Mouse (Mus musculus): ENCODE data around the gene Wdr44. TPM values are rescaled to one million over a fixed set of nuclear protein-coding genes. Genes with fewer than 3 reads are reported as not detected.
"Not testable (repeated sequence)": the region's sequence is repeated elsewhere in the genome, so short reads cannot be mapped to it uniquely, and the experiment has no call there.

Wdr44 gene
- polyA plus RNA-seq, 1 experiment from 2014 or later: 6.3 TPM

DNA sequence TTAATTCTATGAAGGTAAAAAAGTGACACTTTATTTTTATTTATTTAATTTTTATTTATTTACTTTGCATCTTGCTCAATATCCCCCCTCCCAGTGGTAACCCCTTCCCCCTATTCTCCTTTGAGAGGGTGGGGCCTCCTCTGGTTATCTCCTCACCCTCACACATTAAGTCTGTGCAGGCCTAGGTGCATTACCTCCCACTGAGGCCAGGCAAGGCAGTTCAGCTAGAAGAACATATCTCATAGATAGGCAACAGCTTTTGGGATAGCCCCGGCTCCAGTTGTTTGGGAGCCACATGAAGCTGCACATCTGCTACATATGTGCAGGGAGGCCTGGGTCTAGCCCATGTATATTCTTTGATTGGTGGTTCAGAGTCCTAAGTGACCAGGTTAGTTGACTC lies 6.2 kb downstream of the Wdr44 start:
- H3K27me3 ChIP-seq: no peaks in the 10 kb centered on the region
- no peak overlapping the region for H3K4me2 ChIP-seq
- WGBS: 89% methylated on average over 1 of the region's 1 CpGs
- no peak overlapping the region for H3K9ac ChIP-seq
- H3K9me3 ChIP-seq: no peaks in the 10 kb centered on the region
- H3K27ac ChIP-seq: no peak overlapping the region
- no peaks in the 10 kb centered on the region for H3K36me3 ChIP-seq
- H3K4me1 ChIP-seq: no peaks in the 10 kb centered on the region
- no peak for ATAC-seq (ENCODE audit: borderline replicate concordance, extremely low read depth, low FRiP score, low TSS enrichment)
- no peak overlapping the region for H3K4me3 ChIP-seq

DNA sequence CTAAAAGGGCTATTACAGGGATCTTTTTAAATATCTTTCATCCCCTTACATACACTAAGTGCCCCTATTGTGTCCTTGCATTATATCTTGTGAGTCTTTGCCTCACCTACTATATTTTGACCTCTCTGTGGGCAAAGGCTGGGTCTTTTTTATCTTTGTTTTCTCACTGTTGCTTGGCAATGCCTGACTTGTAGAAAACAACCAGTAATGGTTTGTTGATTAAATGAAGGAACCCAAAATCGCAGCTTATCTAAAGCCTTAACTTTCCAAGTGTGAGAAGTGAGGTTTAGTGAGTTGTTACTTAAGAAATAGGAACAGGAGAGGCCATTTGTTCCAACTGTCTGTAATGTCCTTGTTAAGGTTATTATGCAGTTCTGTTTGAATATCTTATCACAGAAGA lies 24.4 kb downstream of the Wdr44 start:
- H3K9me3 ChIP-seq: no peaks in the 10 kb centered on the region
- no peak overlapping the region for H3K4me3 ChIP-seq
- no peak overlapping the region for H3K4me2 ChIP-seq
- H3K27me3 ChIP-seq: no peaks in the 10 kb centered on the region
- no peaks in the 10 kb centered on the region for H3K36me3 ChIP-seq
- H3K27ac ChIP-seq: no peak overlapping the region
- ATAC-seq (ENCODE audit: borderline replicate concordance, extremely low read depth, low FRiP score, low TSS enrichment): no peak
- no peak overlapping the region for H3K9ac ChIP-seq
- no peaks in the 10 kb centered on the region for H3K4me1 ChIP-seq
- 48% methylated on average over 1 of the region's 1 CpGs for WGBS

DNA sequence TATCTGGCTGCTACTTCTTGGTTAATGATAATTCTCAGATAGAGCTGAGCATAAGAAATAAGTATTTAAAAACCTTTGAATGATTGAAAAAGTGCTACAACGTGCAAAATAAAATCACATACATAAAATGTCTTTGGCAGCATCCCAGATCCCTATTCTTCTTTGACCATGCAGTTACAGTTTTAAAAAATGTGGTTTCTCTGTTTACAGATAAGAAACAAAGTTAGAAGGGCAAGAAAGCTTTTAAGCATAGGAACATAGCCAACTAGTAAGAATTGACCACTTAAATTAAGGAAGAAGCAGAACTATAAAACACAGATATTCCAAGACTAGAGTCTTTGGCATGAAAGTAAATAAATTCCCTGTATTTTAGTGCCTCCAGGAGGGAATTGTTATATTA lies 34.6 kb downstream of the Wdr44 start:
- Histone ChIP-seq H3K27ac (no peak overlapping the region), H3K36me3 (no peaks in the 10 kb centered on the region), H3K27me3 (no peaks in the 10 kb centered on the region), H3K4me1 (no peaks in the 10 kb centered on the region), H3K9me3 (no peaks in the 10 kb centered on the region), H3K9ac (no peak overlapping the region), H3K4me2 (no peak overlapping the region), H3K4me3 (no peak overlapping the region)
- ATAC-seq (ENCODE audit: borderline replicate concordance, extremely low read depth, low FRiP score, low TSS enrichment): no peak
- WGBS: 38% methylated on average over 1 of the region's 1 CpGs

DNA sequence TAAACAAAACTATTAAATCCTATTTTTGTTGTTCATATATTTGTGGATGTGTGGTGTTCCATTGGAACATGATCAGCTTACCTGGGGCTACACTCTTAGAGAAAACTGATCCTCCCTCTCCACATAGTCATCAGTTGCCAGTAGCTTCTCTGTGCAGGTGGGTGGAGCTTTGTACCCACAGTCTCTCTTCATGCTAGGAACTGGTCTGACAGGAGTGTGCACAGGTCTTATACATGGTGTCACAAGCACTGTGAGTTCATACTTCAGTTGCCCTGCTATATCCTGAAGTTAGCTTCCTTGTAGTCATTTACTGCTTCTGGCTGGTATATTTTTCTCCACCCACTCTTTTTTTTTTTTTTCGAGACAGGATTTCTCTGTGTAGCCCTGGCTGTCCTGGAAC lies 61.8 kb downstream of the Wdr44 start:
- Histone ChIP-seq H3K4me2 (no peak overlapping the region), H3K4me1 (no peaks in the 10 kb centered on the region), H3K27me3 (no peaks in the 10 kb centered on the region), H3K27ac (no peak overlapping the region), H3K9ac (no peak overlapping the region), H3K36me3 (no peaks in the 10 kb centered on the region), H3K9me3 (no peaks in the 10 kb centered on the region), H3K4me3 (no peak overlapping the region)
- ATAC-seq (ENCODE audit: borderline replicate concordance, extremely low read depth, low FRiP score, low TSS enrichment): no peak
- 58% methylated on average over 1 of the region's 1 CpGs for WGBS

DNA sequence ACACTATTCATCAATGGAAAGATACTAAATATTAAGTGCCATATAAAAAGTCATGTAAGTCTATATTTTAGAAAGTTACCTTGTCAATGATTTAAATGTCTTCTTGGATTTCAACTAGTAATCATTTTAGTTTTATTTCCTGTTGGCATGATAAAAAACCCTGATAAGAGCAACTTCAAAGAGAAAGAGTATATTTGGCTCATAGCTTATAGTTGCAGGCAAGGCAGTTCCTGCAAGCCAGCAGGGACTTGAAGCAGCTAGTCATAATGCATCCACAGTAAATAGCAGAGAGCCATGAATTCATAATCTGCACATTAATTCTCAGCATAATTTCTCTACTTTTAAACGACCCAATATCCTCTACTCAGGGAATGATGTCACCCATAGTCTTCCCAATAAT lies 75.0 kb downstream of the Wdr44 start:
- no peak for ATAC-seq (ENCODE audit: borderline replicate concordance, extremely low read depth, low FRiP score, low TSS enrichment)
- Histone ChIP-seq H3K4me3 (no peak overlapping the region), H3K36me3 (no peaks in the 10 kb centered on the region), H3K9ac (no peak overlapping the region), H3K9me3 (no peaks in the 10 kb centered on the region), H3K4me1 (no peaks in the 10 kb centered on the region), H3K27me3 (no peaks in the 10 kb centered on the region), H3K4me2 (no peak overlapping the region), H3K27ac (no peak overlapping the region)
- 59% methylated on average over 1 of the region's 1 CpGs for whole genome bisulfite sequencing

DNA sequence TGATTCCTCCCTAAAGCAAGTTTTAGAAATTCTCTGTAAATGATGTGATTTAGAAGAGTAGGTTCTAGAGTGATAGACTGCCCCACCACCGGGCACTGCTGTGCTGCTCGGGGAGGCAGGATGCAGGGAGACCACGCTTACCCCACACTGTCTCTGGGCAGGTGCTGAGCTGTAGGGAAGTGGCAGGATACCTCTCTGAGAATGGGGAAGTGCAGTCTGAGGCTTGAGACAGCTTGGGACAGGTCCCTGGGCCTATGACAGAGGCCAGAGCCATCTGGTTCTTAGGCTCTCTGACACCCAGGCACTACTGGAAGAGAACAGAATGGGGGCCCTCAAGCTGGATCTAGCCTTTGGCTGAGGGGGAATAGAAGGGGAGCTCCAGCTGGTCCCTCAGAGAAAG lies 114.3 kb downstream of the Wdr44 start:
- Histone ChIP-seq H3K27ac (no peak overlapping the region), H3K4me1 (no peaks in the 10 kb centered on the region), H3K9ac (no peak overlapping the region), H3K4me2 (no peak overlapping the region), H3K4me3 (no peak overlapping the region), H3K36me3 (no peaks in the 10 kb centered on the region), H3K9me3 (no peaks in the 10 kb centered on the region), H3K27me3 (no peaks in the 10 kb centered on the region)
- WGBS: 86% methylated on average over 3 of the region's 3 CpGs
- no peak for ATAC-seq (ENCODE audit: borderline replicate concordance, extremely low read depth, low FRiP score, low TSS enrichment)

DNA sequence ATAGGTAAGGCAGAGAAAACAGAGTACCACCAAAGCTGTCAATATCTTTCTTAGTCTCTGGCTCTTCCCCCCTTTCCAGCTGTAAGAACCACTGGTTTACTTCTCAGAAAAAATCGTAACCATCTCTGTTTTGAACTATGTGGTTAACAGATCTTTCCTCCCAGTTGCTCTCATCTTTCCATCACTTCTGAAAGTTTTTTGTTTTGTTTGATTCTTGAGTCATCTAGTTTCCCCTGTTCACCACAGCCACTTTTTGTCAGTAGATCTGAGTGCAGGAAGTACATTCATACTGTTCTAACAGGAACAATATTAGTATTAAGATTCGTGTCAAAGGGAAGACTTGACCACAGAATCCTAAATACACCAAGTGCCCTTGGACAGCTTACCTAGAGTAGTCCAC lies 117.5 kb downstream of the Wdr44 start:
- H3K4me3 ChIP-seq: no peak overlapping the region
- no peaks in the 10 kb centered on the region for H3K36me3 ChIP-seq
- no peaks in the 10 kb centered on the region for H3K9me3 ChIP-seq
- ATAC-seq (ENCODE audit: borderline replicate concordance, extremely low read depth, low FRiP score, low TSS enrichment): no peak
- 72% methylated on average over 2 of the region's 2 CpGs for WGBS
- H3K27me3 ChIP-seq: no peaks in the 10 kb centered on the region
- no peak overlapping the region for H3K9ac ChIP-seq
- H3K4me1 ChIP-seq: no peaks in the 10 kb centered on the region
- H3K27ac ChIP-seq: no peak overlapping the region
- H3K4me2 ChIP-seq: no peak overlapping the region

DNA sequence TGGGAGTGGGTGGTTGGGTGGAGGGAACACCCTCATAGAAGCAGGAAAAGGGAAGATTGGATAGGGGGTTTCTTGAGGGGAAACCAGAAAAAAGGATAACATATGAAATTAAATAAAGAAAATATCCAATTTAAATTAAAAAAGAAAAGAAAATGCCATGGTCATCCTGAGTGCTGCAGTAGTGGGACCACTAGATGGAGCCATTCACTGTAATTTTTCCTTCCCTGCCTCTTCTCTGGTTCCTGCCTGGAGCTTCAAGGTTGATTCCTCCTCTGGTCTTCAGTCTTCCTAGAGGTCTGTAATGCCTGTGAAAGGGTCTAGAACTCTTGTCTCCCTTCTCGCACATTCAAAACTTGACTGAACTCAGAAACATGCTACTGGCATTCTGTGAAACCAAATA lies 120.4 kb downstream of the Wdr44 start:
- ATAC-seq (ENCODE audit: borderline replicate concordance, extremely low read depth, low FRiP score, low TSS enrichment); H3K9me3 ChIP-seq; H3K36me3 ChIP-seq; H3K4me1 ChIP-seq; H3K27me3 ChIP-seq; H3K4me2 ChIP-seq; H3K27ac ChIP-seq; H3K9ac ChIP-seq; H3K4me3 ChIP-seq: not testable (repeated sequence)
- WGBS: 70% methylated on average over 1 of the region's 1 CpGs

DNA sequence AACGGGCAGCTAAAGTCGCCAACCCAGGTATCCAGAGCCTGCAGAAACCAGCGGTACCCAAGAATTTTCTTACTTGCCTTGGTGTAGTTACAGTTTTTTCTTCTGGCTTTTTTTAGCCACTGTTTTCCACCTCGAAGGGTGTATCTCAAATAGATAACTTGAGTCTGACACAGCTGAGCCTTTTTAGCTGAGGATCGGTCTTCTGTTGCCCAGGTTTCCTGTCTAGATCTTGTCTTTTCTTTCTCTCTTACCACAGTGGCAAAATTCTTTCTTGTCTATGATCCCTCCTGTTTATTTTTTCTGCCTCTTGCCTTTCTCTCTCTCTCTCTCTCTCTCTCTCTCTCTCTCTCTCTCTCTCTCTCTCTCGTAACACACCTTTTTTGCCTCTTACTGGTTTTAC lies 130.0 kb downstream of the Wdr44 start:
- H3K27ac ChIP-seq; H3K4me3 ChIP-seq; H3K36me3 ChIP-seq; H3K27me3 ChIP-seq; H3K4me1 ChIP-seq; H3K9ac ChIP-seq; H3K4me2 ChIP-seq; H3K9me3 ChIP-seq; ATAC-seq (ENCODE audit: borderline replicate concordance, extremely low read depth, low FRiP score, low TSS enrichment): not testable (repeated sequence)
- 74% methylated on average over 6 of the region's 6 CpGs for WGBS

DNA sequence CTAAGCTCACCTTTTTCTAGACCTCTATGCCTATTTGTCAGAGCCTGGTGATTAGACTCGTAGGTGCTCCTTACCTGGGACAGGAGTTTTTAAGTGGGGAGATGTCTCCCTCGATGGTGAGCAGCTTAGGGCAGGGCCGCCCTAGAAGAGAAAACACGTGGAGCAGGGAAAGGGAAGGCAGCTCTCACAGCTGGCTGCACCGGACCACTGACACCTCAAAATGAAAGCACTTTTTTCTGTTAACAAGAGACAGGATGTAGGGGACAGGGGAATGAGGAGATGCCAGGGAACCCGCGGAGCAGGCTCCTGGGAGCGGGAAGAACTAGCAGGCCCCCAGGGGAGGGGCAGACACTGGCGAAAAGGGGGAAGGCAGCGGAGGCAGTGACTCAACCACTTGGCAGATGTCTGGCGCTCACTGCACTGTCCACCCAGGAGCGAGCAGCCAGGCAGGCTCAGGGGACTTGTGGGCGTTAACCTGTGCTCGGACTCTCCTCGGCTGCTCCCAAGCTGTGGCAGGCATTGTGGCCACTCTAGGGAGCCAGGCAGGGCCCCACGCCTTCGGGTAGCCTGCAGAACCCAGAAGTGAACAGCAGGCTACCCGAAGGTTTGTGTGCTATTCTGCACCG lies 130.7 kb downstream of the Wdr44 start:
- peak overlapping the region; percentile 37 for H3K4me2 ChIP-seq
- H3K36me3 ChIP-seq: no peaks in the 10 kb centered on the region
- no peaks in the 10 kb centered on the region for H3K4me1 ChIP-seq
- no peaks in the 10 kb centered on the region for H3K9me3 ChIP-seq
- peak; percentile 55; the same call in 1 of the 2 replicates for ATAC-seq (ENCODE audit: borderline replicate concordance, extremely low read depth, low FRiP score, low TSS enrichment)
- no peak overlapping the region for H3K27ac ChIP-seq
- no peak overlapping the region for H3K9ac ChIP-seq
- 48% methylated on average over 17 of the region's 19 CpGs for WGBS
- H3K27me3 ChIP-seq: no peaks in the 10 kb centered on the region
- H3K4me3 ChIP-seq: peak overlapping the region; percentile 17; the same call in 1 of the 2 replicates

DNA sequence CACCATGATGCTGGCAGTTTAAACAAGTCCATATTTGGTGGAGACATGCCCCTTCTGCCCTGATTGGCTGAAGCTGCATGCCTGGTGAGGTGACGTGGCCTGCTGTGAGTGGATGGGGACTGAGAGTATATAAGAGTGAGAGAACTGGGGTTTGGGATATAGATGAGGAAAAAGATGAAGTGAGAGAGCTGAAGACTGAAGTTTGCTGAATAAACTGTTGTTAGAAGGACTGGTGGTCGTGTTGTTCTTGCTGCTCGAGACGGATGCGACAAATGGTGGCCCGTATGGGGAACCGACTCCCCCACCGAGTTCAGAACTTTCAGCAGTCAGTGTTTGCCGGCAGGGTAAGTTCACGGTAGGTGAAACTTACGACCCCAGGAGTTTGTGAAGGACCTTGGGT lies 140.9 kb downstream of the Wdr44 start:
- H3K27me3 ChIP-seq; ATAC-seq (ENCODE audit: borderline replicate concordance, extremely low read depth, low FRiP score, low TSS enrichment); H3K4me3 ChIP-seq; H3K4me1 ChIP-seq; H3K4me2 ChIP-seq; H3K9ac ChIP-seq; H3K27ac ChIP-seq; H3K9me3 ChIP-seq; H3K36me3 ChIP-seq: not testable (repeated sequence)
- WGBS: 87% methylated on average over 11 of the region's 11 CpGs

DNA sequence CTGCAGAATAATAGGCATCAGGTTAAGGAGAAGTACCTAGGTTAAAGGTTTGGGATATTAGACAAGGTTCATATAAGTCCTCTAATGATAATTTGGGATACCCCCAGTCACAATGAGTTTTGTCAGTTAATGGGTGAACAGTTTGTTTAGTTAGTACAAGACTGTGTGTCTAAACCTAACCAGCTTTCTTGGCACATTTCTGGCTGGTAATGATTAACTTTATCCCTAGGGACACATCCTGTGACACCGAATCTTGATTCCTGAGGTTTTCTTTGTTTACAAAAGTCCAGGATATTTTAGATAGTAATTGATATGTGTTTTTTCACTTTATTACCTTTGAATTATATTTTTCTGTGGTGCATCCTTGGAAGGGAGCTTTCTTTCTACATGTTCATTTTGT lies 148.1 kb downstream of the Wdr44 start:
- no peak overlapping the region for H3K4me3 ChIP-seq
- H3K9ac ChIP-seq: no peak overlapping the region
- no peaks in the 10 kb centered on the region for H3K27me3 ChIP-seq
- WGBS: 49% methylated on average over 1 of the region's 1 CpGs
- no peak overlapping the region for H3K4me2 ChIP-seq
- no peak overlapping the region for H3K27ac ChIP-seq
- no peaks in the 10 kb centered on the region for H3K4me1 ChIP-seq
- H3K9me3 ChIP-seq: no peaks in the 10 kb centered on the region
- ATAC-seq (ENCODE audit: borderline replicate concordance, extremely low read depth, low FRiP score, low TSS enrichment): no peak
- H3K36me3 ChIP-seq: no peaks in the 10 kb centered on the region
